Mouse (Mus musculus) olfactory bulb, adult 2 months (tissue): ENCODE results near the gene Grm1.

Experiments used
- CTCF ChIP-seq: fragments of 200-500 bp; IDR thresholded peaks from 2 replicates; pipeline ENCODE4 v1.5.1; 2012; ENCODE audit warnings: low read depth, mild to moderate bottlenecking, low read length, moderate library complexity; ENCODE audit not compliant: insufficient read depth
- POLR2A ChIP-seq: fragments of 200-500 bp; IDR thresholded peaks from 2 replicates; pipeline ENCODE4 v1.6.1; 2012; ENCODE audit warnings: mild to moderate bottlenecking, low read depth, low read length, moderate library complexity; ENCODE audit not compliant: insufficient read depth

DNA sequence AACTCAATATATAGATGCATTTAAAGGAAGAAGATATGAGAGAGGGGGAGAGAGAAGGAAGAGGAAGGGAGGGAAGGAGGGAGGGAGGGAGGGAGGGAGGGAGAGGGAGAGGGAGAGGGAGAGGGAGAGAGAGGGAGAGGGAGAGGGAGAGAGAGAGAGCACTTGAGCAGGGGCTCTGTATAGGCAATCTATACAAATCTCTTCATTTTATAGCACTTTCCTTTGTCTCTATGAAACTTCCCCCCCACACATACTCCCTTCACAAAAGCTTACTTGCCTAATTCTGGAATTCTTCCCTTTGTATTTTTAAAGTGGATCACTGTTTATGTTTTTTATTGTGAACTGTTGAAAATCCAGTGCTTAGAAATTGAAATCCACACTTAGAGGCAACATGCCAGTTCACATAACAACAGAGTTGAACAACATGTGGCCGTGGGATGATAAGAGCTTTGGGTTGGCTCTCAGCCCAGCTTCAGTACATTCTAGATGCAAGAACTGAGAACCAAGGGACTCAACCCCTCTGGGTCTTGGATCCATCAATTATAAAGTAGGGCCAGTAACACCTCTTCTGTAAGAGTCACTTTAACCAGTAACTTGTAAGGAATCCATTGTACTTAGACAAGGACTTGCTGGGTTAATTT is 345.0 kb downstream of the Grm1 start:
- TF ChIP-seq CTCF (no peak), POLR2A (no peak)
